Mouse (Mus musculus) right cerebral cortex, postnatal 10 days (tissue): ENCODE results near the gene Per1.

Experiments used
- DNase-seq, 2 experiments: peaks; one replicate each; pipeline ENCODE4 v3.0.0; 2021; ENCODE audit warnings: low spot score in 2 of 2

Gene Per1

GRCm38 (mm10) chr11:69133566-69133922 is 38.5 kb downstream of the Per1 start:
- no peak for DNase-seq

GRCm38 (mm10) chr11:69133923-69134621 is 39.1 kb downstream of the Per1 start:
- peak; percentile 86 to 93 for DNase-seq

GRCm38 (mm10) chr11:69134622-69134968 is 39.6 kb downstream of the Per1 start:
- DNase-seq, result no peak

GRCm38 (mm10) chr11:69135361-69135760 is 40.3 kb downstream of the Per1 start:
- no peak for DNase-seq

GRCm38 (mm10) chr11:69147546-69147945 is 52.5 kb downstream of the Per1 start:
- no peak for DNase-seq

DNA sequence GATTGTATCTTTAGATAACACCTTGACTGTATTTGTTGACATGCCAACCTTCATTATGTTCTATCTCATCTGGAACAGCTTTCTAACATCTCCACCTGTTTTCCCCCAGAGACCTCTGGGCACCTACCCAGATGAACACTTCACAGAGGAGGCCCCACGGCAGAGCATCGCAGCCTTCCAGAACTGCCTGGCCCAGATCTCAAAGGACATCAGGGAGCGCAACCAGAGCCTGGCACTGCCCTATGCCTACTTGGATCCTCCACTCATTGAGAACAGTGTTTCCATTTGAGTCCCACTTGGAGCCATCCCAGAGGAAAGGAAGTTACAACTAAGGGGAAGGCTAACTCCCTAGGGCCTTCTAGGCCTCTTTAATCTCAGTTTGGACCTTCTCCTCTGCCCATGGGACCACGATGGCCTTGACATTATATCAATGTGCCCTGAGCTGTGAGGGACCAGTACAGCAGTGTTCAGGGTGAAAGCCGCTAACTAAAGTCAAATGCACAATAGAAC is 53.5 kb downstream of the Per1 start:
- DNase-seq, result no peak

GRCm38 (mm10) chr11:69149728-69150127 is 54.7 kb downstream of the Per1 start:
- peak; percentile 55 to 59 for DNase-seq

GRCm38 (mm10) chr11:69150444-69150843 is 55.4 kb downstream of the Per1 start:
- peak; percentile 66 to 84 for DNase-seq

- no peak for DNase-seq
Observed at GRCm38 (mm10) chr11:69151004-69151403, 56.0 kb downstream of the Per1 start.

DNA sequence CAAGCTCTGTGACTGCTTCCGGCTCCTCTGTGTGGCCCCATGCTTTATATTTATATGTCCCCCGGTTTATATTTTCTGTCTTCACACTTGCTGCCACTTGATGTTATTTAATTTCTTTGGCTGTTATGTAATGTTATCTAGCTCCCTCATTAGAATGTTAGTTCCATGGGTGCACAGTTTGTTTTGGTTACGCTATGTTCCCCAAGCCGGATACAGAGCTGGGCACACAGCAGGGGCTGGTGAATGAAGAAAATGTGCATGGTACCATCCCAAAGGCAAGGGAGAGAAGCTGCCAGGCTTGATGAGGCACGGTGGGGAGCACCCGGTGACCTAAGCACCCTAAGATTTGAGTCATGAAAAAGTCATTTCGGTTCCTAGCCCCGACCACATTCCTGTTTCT is 58.8 kb downstream of the Per1 start:
- DNase-seq, result no peak

GRCm38 (mm10) chr11:69155351-69155750 is 60.3 kb downstream of the Per1 start:
- DNase-seq, result no peak

DNA sequence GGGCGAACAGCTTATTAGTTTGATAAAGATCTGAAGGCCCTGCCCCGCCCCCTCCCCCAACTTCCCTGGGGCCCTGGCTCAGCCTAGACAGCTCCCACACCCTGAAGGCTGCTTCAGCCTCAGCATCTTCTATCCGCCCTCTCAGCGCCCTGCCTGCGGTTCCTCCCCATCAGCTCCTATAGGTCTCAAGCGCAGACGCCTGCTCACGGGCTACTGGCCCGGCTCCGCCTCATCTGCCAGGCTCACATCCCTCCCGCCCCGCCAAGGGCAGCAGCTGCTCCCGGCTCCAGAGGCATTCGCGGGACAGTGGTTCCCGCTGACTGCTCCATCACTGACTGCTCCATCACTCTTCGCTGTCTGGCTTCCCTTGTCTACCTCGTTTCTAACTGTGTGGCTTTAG is 61.8 kb downstream of the Per1 start, which contains the start of gene Alox12b:
Gene Alox12b, plus strand, starts transcription at position 190 of the 400 bp plus-strand sequence.
- DNase-seq, result no peak
